Comparison of ENCODE assay signal across 15 mouse cellular contexts in genomic region chr5:116545746-116546145, GRCm38 (mm10). TPM values are rescaled to one million over a fixed set of nuclear protein-coding genes. Genes with fewer than 3 reads are reported as not detected.
DNase-seq lines count a peak whose midpoint lies in the region; ATAC-seq and TF ChIP-seq lines count a peak whose summit lies in the region.
"Had no signal": no experiment of that assay in that cellular context is flagged by ENCODE, and none has a peak within 500 bp of the region (broad histone marks: within the 10 kb centered on the region; RNA-seq: fewer than 3 reads in every experiment).

No protein-coding gene starts in this region.

- no peak overlapping the region for H3K4me3 ChIP-seq in liver, embryonic 12.5 days
- no peak overlapping the region for H3K4me3 ChIP-seq in limb, embryonic 14.5 days (replicated peaks; ENCODE audit: low read length)
- H3K4me3 ChIP-seq in forebrain, embryonic 16.5 days (replicated peaks; ENCODE audit: low read length), result no peak overlapping the region
- H3K4me3 ChIP-seq: forebrain, embryonic 10.5 days; hindbrain, embryonic 12.5 days; limb, embryonic 15.5 days had no signal

- no peaks in the 10 kb centered on the region for H3K36me3 ChIP-seq in liver, embryonic 12.5 days
- no peaks in the 10 kb centered on the region for H3K36me3 ChIP-seq in limb, embryonic 14.5 days (ENCODE audit: control insufficient read depth, insufficient read depth, low read length)
- H3K36me3 ChIP-seq in forebrain, embryonic 16.5 days (ENCODE audit: control insufficient read depth, insufficient read depth), result peaks cover 24% of the 10 kb centered on the region
- H3K36me3 ChIP-seq: limb, embryonic 15.5 days had no signal

- DNase-seq in liver, result peak; percentile 14
- peak; percentile 12 for DNase-seq in NIH3T3 (ENCODE audit: low read depth)
- peak; percentile 71 for DNase-seq in embryo, embryonic 10.5 days (ENCODE audit: low spot score)
- peak; percentile 41 for DNase-seq in limb, embryonic 14.5 days (ENCODE audit: low spot score)
- no peak for DNase-seq in urinary bladder, adult 18-20 months (ENCODE audit: low spot score in 2 of 2)
- DNase-seq: cerebellum, adult 11 months; layer of hippocampus, adult 9-11 months; right cerebral cortex, postnatal 25 days; thymus, postnatal 36 days had no signal

- H3K4me2 ChIP-seq in liver, embryonic 12.5 days, result no peak overlapping the region
- H3K4me2 ChIP-seq in limb, embryonic 14.5 days (replicated peaks; ENCODE audit: low read depth, low read length, severe bottlenecking), result no peak overlapping the region
- H3K4me2 ChIP-seq in forebrain, embryonic 16.5 days (ENCODE audit: low read length), result no peak overlapping the region
- H3K4me2 ChIP-seq: heart, embryonic 11.5 days; hindbrain, embryonic 12.5 days; limb, embryonic 15.5 days had no signal

- H3K4me1 ChIP-seq in liver, embryonic 12.5 days, result no peaks in the 10 kb centered on the region
- H3K4me1 ChIP-seq in limb, embryonic 14.5 days (ENCODE audit: control insufficient read depth, insufficient read depth, low read length), result no peaks in the 10 kb centered on the region
- peaks cover under 1% of the 10 kb centered on the region; the same call in 1 of the 2 replicates for H3K4me1 ChIP-seq in forebrain, embryonic 16.5 days (replicated peaks; ENCODE audit: control insufficient read depth, insufficient read depth, low read length)
- H3K4me1 ChIP-seq: forebrain, embryonic 10.5 days; hindbrain, embryonic 12.5 days; limb, embryonic 15.5 days had no signal

- no peak for ATAC-seq in liver, embryonic 12.5 days
- no peak for ATAC-seq in limb, embryonic 14.5 days (ENCODE audit: low FRiP score, low read depth)
- ATAC-seq in forebrain, embryonic 16.5 days, result no peak

- 25% methylated on average over 11 of the region's 11 CpGs for WGBS in liver, embryonic 12.5 days (ENCODE audit: insufficient replicate concordance)
- WGBS in limb, embryonic 14.5 days, result 37% methylated on average over 11 of the region's 11 CpGs
- WGBS in forebrain, embryonic 16.5 days, result 44% methylated on average over 11 of the region's 11 CpGs

- peaks cover 38% of the 10 kb centered on the region for H3K9me3 ChIP-seq in liver, embryonic 12.5 days (replicated peaks)
- no peaks in the 10 kb centered on the region for H3K9me3 ChIP-seq in limb, embryonic 14.5 days (ENCODE audit: control insufficient read depth, low read length)
- peaks cover 9% of the 10 kb centered on the region for H3K9me3 ChIP-seq in forebrain, embryonic 16.5 days (ENCODE audit: control insufficient read depth, low read length)
- H3K9me3 ChIP-seq: limb, embryonic 15.5 days had no signal

- H3K27me3 ChIP-seq in liver, embryonic 12.5 days (replicated peaks), result no peaks in the 10 kb centered on the region
- H3K27me3 ChIP-seq in limb, embryonic 14.5 days (ENCODE audit: control insufficient read depth, insufficient read depth, low read length), result no peaks in the 10 kb centered on the region
- no peaks in the 10 kb centered on the region for H3K27me3 ChIP-seq in forebrain, embryonic 16.5 days (replicated peaks; ENCODE audit: control insufficient read depth, insufficient read depth, low read length)
- H3K27me3 ChIP-seq: hindbrain, embryonic 12.5 days; limb, embryonic 15.5 days had no signal

- H3K9ac ChIP-seq in liver, embryonic 12.5 days, result no peak overlapping the region
- H3K9ac ChIP-seq in limb, embryonic 14.5 days (ENCODE audit: low read depth, low read length, severe bottlenecking), result no peak overlapping the region
- H3K9ac ChIP-seq in forebrain, embryonic 16.5 days (replicated peaks; ENCODE audit: low read depth, low read length), result no peak overlapping the region
- H3K9ac ChIP-seq: hindbrain, embryonic 12.5 days; limb, embryonic 15.5 days had no signal

- TF ChIP-seq POLR2A in limb, embryonic 14.5 days (IDR thresholded peaks at IDR 0.05; ENCODE audit: borderline replicate concordance, extremely low read depth, insufficient read depth, insufficient read length), result no peak

- H3K27ac ChIP-seq in liver, embryonic 12.5 days, result no peak overlapping the region
- H3K27ac ChIP-seq in limb, embryonic 14.5 days (replicated peaks; ENCODE audit: low read depth, low read length), result no peak overlapping the region
- H3K27ac ChIP-seq in forebrain, embryonic 16.5 days (ENCODE audit: low read length), result no peak overlapping the region
- H3K27ac ChIP-seq: forebrain, embryonic 10.5 days; hindbrain, embryonic 12.5 days; limb, embryonic 15.5 days had no signal

RNA-seq across cellular contexts. Expression of gene Srrm4, which starts 45.9 kb away (rescaled TPM):
- 0.07 and 0.20 TPM in 2 replicates for polyA plus RNA-seq in liver, embryonic 12.5 days (2016; fragmentation: Nextera tagmentation; extraction: Ambion mirVana)
- 0.32 and 0.44 TPM in 2 replicates for polyA plus RNA-seq in limb, embryonic 14.5 days (2012; rRNA removed)
- 0.10 and 0.80 TPM in 2 replicates for polyA plus RNA-seq in limb, embryonic 14.5 days (2014; fragmentation: Nextera tagmentation; extraction: Ambion mirVana)
- polyA plus RNA-seq in forebrain, embryonic 16.5 days (2015; fragmentation: Nextera tagmentation; extraction: Ambion mirVana), result 32.4 and 33.9 TPM in 2 replicates

Comparison
In these comparisons a context has a peak if more than half of its experiments do, and no peak if none do; other contexts are left out.
1. DNase-seq: peak in liver (single experiment), NIH3T3 (single experiment), embryo, embryonic 10.5 days (single experiment) and limb, embryonic 14.5 days (single experiment); none in urinary bladder, adult 18-20 months (0 of 2).
2. RNA of gene Srrm4, which starts 45.9 kb away (polyA plus RNA-seq): 32.4 to 33.9 TPM in forebrain, embryonic 16.5 days; 0.10 to 0.80 TPM in limb, embryonic 14.5 days and 0.07 to 0.20 TPM in liver, embryonic 12.5 days; every median in the first group is over 10 times any median in the second.